Mouse (Mus musculus) E14TG2a.4 (cell line): Measurements from ENCODE around the gene Actn2.

ENCODE experiments used
- H3K27me3 ChIP-seq: 2 replicates; pipeline ENCODE4 v1.6.1; 2014; ENCODE audit warnings: low read length, control low read depth; ENCODE audit not compliant: insufficient read depth
- H3K36me3 ChIP-seq: 2 replicates; pipeline ENCODE4 v1.6.1; 2014; ENCODE audit warnings: low read length, control low read depth; ENCODE audit not compliant: insufficient read depth
- H3K4me1 ChIP-seq: replicated peaks from 2 replicates; pipeline ENCODE4 v1.6.1; 2014; ENCODE audit warnings: low read depth, low read length, control low read depth
- H3K4me3 ChIP-seq: replicated peaks from 2 replicates; pipeline ENCODE4 v1.5.1; 2014; ENCODE audit warnings: mild to moderate bottlenecking, low read length
- H3K9me3 ChIP-seq: 2 replicates; pipeline ENCODE4 v1.6.1; 2014; ENCODE audit warnings: low read length, control low read depth
- CTCF ChIP-seq: conservative IDR thresholded peaks from 2 replicates; pipeline ENCODE4 v1.5.1; 2014; ENCODE audit warnings: low read length
- NANOG ChIP-seq: IDR thresholded peaks from 2 replicates; pipeline ENCODE4 v1.6.1; 2014; ENCODE audit warnings: borderline replicate concordance, low read length, mixed read lengths
- POU5F1 ChIP-seq: IDR thresholded peaks from 2 replicates; pipeline ENCODE4 v1.6.1; 2014; ENCODE audit warnings: low read length, borderline replicate concordance

Gene Actn2

GRCm38 (mm10) chr13:12311371-12311770, 29.2 kb downstream of the Actn2 start:
- no peak for TF ChIP-seq NANOG
- no peak for TF ChIP-seq CTCF
- H3K36me3 ChIP-seq = peaks cover 23% of the 10 kb centered on the region
- peaks cover 44% of the 10 kb centered on the region for H3K4me1 ChIP-seq
- H3K4me3 ChIP-seq = no peak overlapping the region
- H3K27me3 ChIP-seq = no peaks in the 10 kb centered on the region; the same call in 1 of the 2 replicates
- no peaks in the 10 kb centered on the region for H3K9me3 ChIP-seq

GRCm38 (mm10) chr13:12309446-12309845, 31.1 kb downstream of the Actn2 start:
- TF ChIP-seq CTCF (no peak), POU5F1 (no peak), NANOG (no peak)
- no peaks in the 10 kb centered on the region for H3K9me3 ChIP-seq
- peaks cover 29% of the 10 kb centered on the region for H3K36me3 ChIP-seq
- H3K27me3 ChIP-seq = no peaks in the 10 kb centered on the region; the same call in 1 of the 2 replicates
- H3K4me1 ChIP-seq = peaks cover 36% of the 10 kb centered on the region
- no peak overlapping the region for H3K4me3 ChIP-seq

GRCm38 (mm10) chr13:12308878-12309277, 31.7 kb downstream of the Actn2 start:
- H3K4me3 ChIP-seq = no peak overlapping the region
- peaks cover 36% of the 10 kb centered on the region for H3K4me1 ChIP-seq

GRCm38 (mm10) chr13:12308473-12308872, 32.1 kb downstream of the Actn2 start:
- H3K36me3 ChIP-seq = peaks cover 29% of the 10 kb centered on the region
- no peak for TF ChIP-seq CTCF
- no peak overlapping the region for H3K4me3 ChIP-seq
- H3K9me3 ChIP-seq = no peaks in the 10 kb centered on the region
- H3K4me1 ChIP-seq = peaks cover 36% of the 10 kb centered on the region
- H3K27me3 ChIP-seq = no peaks in the 10 kb centered on the region; the same call in 1 of the 2 replicates

More at GRCm38 (mm10) chr13:12308878-12309277, 31.7 kb downstream of the Actn2 start:
- Histone ChIP-seq H3K9me3 (no peaks in the 10 kb centered on the region), H3K36me3 (peaks cover 29% of the 10 kb centered on the region), H3K27me3 (no peaks in the 10 kb centered on the region; the same call in 1 of the 2 replicates)
- TF ChIP-seq CTCF (no peak), NANOG (no peak), POU5F1 (no peak)

GRCm38 (mm10) chr13:12307286-12307685, 33.3 kb downstream of the Actn2 start:
- H3K9me3 ChIP-seq = no peaks in the 10 kb centered on the region
- no peak overlapping the region for H3K4me3 ChIP-seq
- TF ChIP-seq CTCF = no peak
- TF ChIP-seq POU5F1 = no peak
- TF ChIP-seq NANOG = no peak
- peaks cover 36% of the 10 kb centered on the region for H3K4me1 ChIP-seq
- H3K27me3 ChIP-seq = no peaks in the 10 kb centered on the region; the same call in 1 of the 2 replicates
- H3K36me3 ChIP-seq = peaks cover 29% of the 10 kb centered on the region

- Histone ChIP-seq H3K4me3 (no peak overlapping the region), H3K27me3 (no peaks in the 10 kb centered on the region; the same call in 1 of the 2 replicates), H3K4me1 (peaks cover 31% of the 10 kb centered on the region), H3K9me3 (no peaks in the 10 kb centered on the region), H3K36me3 (peaks cover 25% of the 10 kb centered on the region)
- TF ChIP-seq NANOG (no peak), CTCF (no peak)
These were observed 35.0 kb downstream of the Actn2 start for GRCm38 (mm10) chr13:12305540-12305939.

- H3K9me3 ChIP-seq = no peaks in the 10 kb centered on the region
- no peaks in the 10 kb centered on the region; the same call in 1 of the 2 replicates for H3K27me3 ChIP-seq
- no peak for TF ChIP-seq CTCF
- no peak for TF ChIP-seq POU5F1
- no peak for TF ChIP-seq NANOG
- no peak overlapping the region for H3K4me3 ChIP-seq
- peaks cover 30% of the 10 kb centered on the region for H3K4me1 ChIP-seq
- peaks cover 20% of the 10 kb centered on the region; the same call in 1 of the 2 replicates for H3K36me3 ChIP-seq
These were observed 35.6 kb downstream of the Actn2 start for GRCm38 (mm10) chr13:12304991-12305390.

GRCm38 (mm10) chr13:12297777-12298176, 42.8 kb downstream of the Actn2 start:
- TF ChIP-seq NANOG (no peak), POU5F1 (no peak), CTCF (no peak)

GRCm38 (mm10) chr13:12296701-12297100, 43.9 kb downstream of the Actn2 start:
- Histone ChIP-seq H3K36me3 (peaks cover 8% of the 10 kb centered on the region; the same call in 1 of the 2 replicates), H3K27me3 (no peaks in the 10 kb centered on the region), H3K9me3 (no peaks in the 10 kb centered on the region), H3K4me3 (no peak overlapping the region), H3K4me1 (peaks cover 41% of the 10 kb centered on the region)
- peak; percentile 32; the same call in 1 of the 2 replicates for TF ChIP-seq CTCF
- TF ChIP-seq NANOG = no peak
- TF ChIP-seq POU5F1 = no peak

More at GRCm38 (mm10) chr13:12297777-12298176, 42.8 kb downstream of the Actn2 start:
- Histone ChIP-seq H3K4me1 (peaks cover 41% of the 10 kb centered on the region), H3K36me3 (peaks cover 8% of the 10 kb centered on the region; the same call in 1 of the 2 replicates), H3K4me3 (no peak overlapping the region), H3K9me3 (no peaks in the 10 kb centered on the region), H3K27me3 (no peaks in the 10 kb centered on the region)

GRCm38 (mm10) chr13:12293810-12294209, 46.8 kb downstream of the Actn2 start:
- Histone ChIP-seq H3K4me1 (peaks cover 28% of the 10 kb centered on the region), H3K4me3 (no peak overlapping the region), H3K27me3 (no peaks in the 10 kb centered on the region), H3K9me3 (no peaks in the 10 kb centered on the region), H3K36me3 (peaks cover 13% of the 10 kb centered on the region)
- no peak for TF ChIP-seq CTCF
- TF ChIP-seq NANOG = no peak
- TF ChIP-seq POU5F1 = no peak
